Mouse (Mus musculus) T-helper 17 cell (primary cell): ENCODE results near the gene Cfap73.

Experiments
- in situ Hi-C, 2 experiments: fragments of 300-600 bp; cut with MboI, MseI; formaldehyde crosslinking; loops; 1 replicate in 1 of 2; 2 replicates in 1 of 2; pipeline ENCODE4 v1.15.1; 2025; ENCODE audit warnings: high pct_unique_total_duplicates in 2 of 2

Cfap73 gene

GRCm38 (mm10) chr5:120647814-120648491, 13.9 kb upstream of the Cfap73 start:
- in situ Hi-C loops, result no loop called here

- in situ Hi-C loops, result no loop called here
Measured at GRCm38 (mm10) chr5:120647361-120647760, 13.3 kb upstream of the Cfap73 start.

GRCm38 (mm10) chr5:120645851-120646250, 11.8 kb upstream of the Cfap73 start:
- in situ Hi-C loops, result no loop called here

GRCm38 (mm10) chr5:120644227-120644626, 10.2 kb upstream of the Cfap73 start:
- in situ Hi-C loops, result no loop called here

- in situ Hi-C loops, result no loop called here
Measured at GRCm38 (mm10) chr5:120643365-120644085, 9.5 kb upstream of the Cfap73 start.

- in situ Hi-C loops, result no loop called here
Measured at GRCm38 (mm10) chr5:120640094-120640493, 6.1 kb upstream of the Cfap73 start.

- in situ Hi-C loops, result no loop called here
Measured at GRCm38 (mm10) chr5:120635633-120636032, 1.6 kb upstream of the Cfap73 start.

- in situ Hi-C loops, result no loop called here
Measured at GRCm38 (mm10) chr5:120634860-120635259, 825 bp upstream of the Cfap73 start.

- in situ Hi-C loops, result no loop called here
Measured at GRCm38 (mm10) chr5:120631892-120632291, 2.1 kb downstream of the Cfap73 start.

- in situ Hi-C loops, result no loop called here
Measured at GRCm38 (mm10) chr5:120631128-120631527, 2.9 kb downstream of the Cfap73 start.

GRCm38 (mm10) chr5:120628624-120629023, 5.4 kb downstream of the Cfap73 start:
- in situ Hi-C loops, result loop anchor here in 1 of 2 experiments (5.0 kb wide), 1 partner anchor 34 kb away; no protein-coding TSS in a partner anchor

- in situ Hi-C loops, result loop anchor here in 1 of 2 experiments (5.0 kb wide), 1 partner anchor 35 kb away; no protein-coding TSS in a partner anchor
Measured at GRCm38 (mm10) chr5:120627515-120628300, 6.3 kb downstream of the Cfap73 start.

- in situ Hi-C loops, result loop anchor here in 1 of 2 experiments (5.0 kb wide), 1 partner anchor 36 kb away; no protein-coding TSS in a partner anchor
Measured at GRCm38 (mm10) chr5:120626399-120626798, 7.6 kb downstream of the Cfap73 start.

GRCm38 (mm10) chr5:120624427-120624826, 9.6 kb downstream of the Cfap73 start:
- in situ Hi-C loops, result loop anchor here in 1 of 2 experiments (5.0 kb wide), 2 partner anchors 38 to 88 kb away; partner anchors contain the start of gene Dtx1

- in situ Hi-C loops, result loop anchor here in 1 of 2 experiments (5.0 kb wide), 2 partner anchors 40 to 90 kb away; partner anchors contain the start of gene Dtx1
Measured at GRCm38 (mm10) chr5:120622198-120622851, 11.7 kb downstream of the Cfap73 start.

GRCm38 (mm10) chr5:120621846-120622197, 12.2 kb downstream of the Cfap73 start:
- in situ Hi-C loops, result loop anchor here in 1 of 2 experiments (5.0 kb wide), 2 partner anchors 40 to 90 kb away; partner anchors contain the start of gene Dtx1

GRCm38 (mm10) chr5:120621078-120621765, 12.8 kb downstream of the Cfap73 start:
- in situ Hi-C loops, result loop anchor here in 1 of 2 experiments (5.0 kb wide), 2 partner anchors 41 to 91 kb away; partner anchors contain the start of gene Dtx1

- in situ Hi-C loops, result loop anchor here in 1 of 2 experiments (5.0 kb wide), 2 partner anchors 42 to 92 kb away; partner anchors contain the start of gene Dtx1
Measured at GRCm38 (mm10) chr5:120620375-120621077, 13.5 kb downstream of the Cfap73 start.

- in situ Hi-C loops, result loop anchor here in 1 of 2 experiments (5.0 kb wide), 1 partner anchor 93 kb away; the partner anchor contains the start of gene Dtx1
Measured at GRCm38 (mm10) chr5:120619201-120619600, 14.8 kb downstream of the Cfap73 start.
